Mouse (Mus musculus) hindbrain, embryonic 16.5 days (tissue): ENCODE data around the gene Vac14. TPM values are rescaled to one million over a fixed set of nuclear protein-coding genes. Genes with fewer than 3 reads are reported as not detected.

ENCODE experiments used
- ATAC-seq: fragments of 200-750 bp; cut with Nextera tagmentation; 2 replicates; pipeline ENCODE4 v1.8.0; 2017; ENCODE audit warnings: moderate TSS enrichment, moderate library complexity
- H3K27ac ChIP-seq: fragments of 300-500 bp; sonication (generic); 2 replicates; pipeline ENCODE4 v1.5.1; 2014; ENCODE audit warnings: low read depth, mild to moderate bottlenecking, control low read depth, low read length, moderate library complexity
- H3K27me3 ChIP-seq: fragments of 300-500 bp; sonication (generic); replicated peaks from 2 replicates; pipeline ENCODE4 v1.6.1; 2014; ENCODE audit warnings: low read length; ENCODE audit not compliant: control insufficient read depth, insufficient read depth
- H3K36me3 ChIP-seq: fragments of 300-500 bp; sonication (generic); 2 replicates; pipeline ENCODE4 v1.6.1; 2014; ENCODE audit warnings: mild to moderate bottlenecking, low read length, moderate library complexity, mixed read lengths; ENCODE audit not compliant: control insufficient read depth, insufficient read depth
- H3K4me1 ChIP-seq: fragments of 300-500 bp; sonication (generic); 2 replicates; pipeline ENCODE4 v1.6.1; 2014; ENCODE audit warnings: low read depth, low read length; ENCODE audit not compliant: control insufficient read depth, insufficient read depth
- H3K4me2 ChIP-seq: fragments of 300-500 bp; sonication (generic); 2 replicates; pipeline ENCODE4 v1.6.1; 2014; ENCODE audit warnings: mild to moderate bottlenecking, low read length, control low read depth, moderate library complexity
- H3K4me3 ChIP-seq: fragments of 300-500 bp; sonication (generic); 2 replicates; pipeline ENCODE4 v1.5.1; 2014; ENCODE audit warnings: mild to moderate bottlenecking, low read length, control low read depth, moderate library complexity
- H3K9ac ChIP-seq: fragments of 300-500 bp; sonication (generic); 2 replicates; pipeline ENCODE4 v1.6.1; 2014; ENCODE audit warnings: low read depth, mild to moderate bottlenecking, control low read depth, low read length, moderate library complexity
- H3K9me3 ChIP-seq: fragments of 300-500 bp; sonication (generic); 2 replicates; pipeline ENCODE4 v1.6.1; 2014; ENCODE audit warnings: mild to moderate bottlenecking, low read length, moderate library complexity; ENCODE audit not compliant: control insufficient read depth
- whole genome bisulfite sequencing: fragments of 180-500 bp; shearing (Covaris S2); extraction: QIAGEN DNeasy Blood & Tissue Kit; methylation state at CpG from one replicate; pipeline ENCODE4 v1.1.7; 2014; 5-methylcytosine and 5-hydroxymethylcytosine counted together
- polyA plus RNA-seq: library from polyadenylated mRNA; unstranded; fragments of >200 nt; fragmentation: Nextera tagmentation; extraction: Ambion mirVana; gene quantifications from 2 replicates; pipeline ENCODE4 v1.2.1, GENCODE M21; 2015

Vac14 gene
- polyA plus RNA-seq, 1 experiment from 2014 or later = 29.9 TPM

DNA sequence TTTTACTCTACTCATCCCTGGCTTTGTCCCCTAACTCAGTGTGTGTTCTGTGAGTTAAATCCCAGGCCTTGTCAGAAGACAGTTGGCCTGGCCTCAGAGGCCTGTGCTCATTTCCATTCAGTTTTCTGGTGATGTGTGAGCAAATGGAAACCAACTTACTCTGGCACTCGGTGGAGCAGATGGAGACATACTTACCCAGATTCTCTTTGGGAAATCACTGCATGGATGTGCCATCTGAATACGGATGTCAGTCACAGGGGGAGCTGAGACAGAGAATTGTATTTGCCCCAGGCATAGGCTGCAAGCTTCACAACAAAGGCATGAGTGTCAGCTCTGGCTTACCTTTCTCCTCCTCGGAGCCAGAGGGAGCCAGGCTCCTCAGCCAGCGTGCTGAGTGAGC, 8.0 kb downstream of the Vac14 start:
- no peaks in the 10 kb centered on the region for H3K27me3 ChIP-seq
- no peak overlapping the region for H3K4me3 ChIP-seq
- peaks cover 5% of the 10 kb centered on the region; the same call in 1 of the 2 replicates for H3K4me1 ChIP-seq
- H3K36me3 ChIP-seq = no peaks in the 10 kb centered on the region
- no peak overlapping the region for H3K9ac ChIP-seq
- WGBS = 60% methylated on average over 4 of the region's 4 CpGs
- ATAC-seq = no peak
- no peak overlapping the region for H3K27ac ChIP-seq
- no peak overlapping the region for H3K4me2 ChIP-seq
- no peaks in the 10 kb centered on the region for H3K9me3 ChIP-seq

DNA sequence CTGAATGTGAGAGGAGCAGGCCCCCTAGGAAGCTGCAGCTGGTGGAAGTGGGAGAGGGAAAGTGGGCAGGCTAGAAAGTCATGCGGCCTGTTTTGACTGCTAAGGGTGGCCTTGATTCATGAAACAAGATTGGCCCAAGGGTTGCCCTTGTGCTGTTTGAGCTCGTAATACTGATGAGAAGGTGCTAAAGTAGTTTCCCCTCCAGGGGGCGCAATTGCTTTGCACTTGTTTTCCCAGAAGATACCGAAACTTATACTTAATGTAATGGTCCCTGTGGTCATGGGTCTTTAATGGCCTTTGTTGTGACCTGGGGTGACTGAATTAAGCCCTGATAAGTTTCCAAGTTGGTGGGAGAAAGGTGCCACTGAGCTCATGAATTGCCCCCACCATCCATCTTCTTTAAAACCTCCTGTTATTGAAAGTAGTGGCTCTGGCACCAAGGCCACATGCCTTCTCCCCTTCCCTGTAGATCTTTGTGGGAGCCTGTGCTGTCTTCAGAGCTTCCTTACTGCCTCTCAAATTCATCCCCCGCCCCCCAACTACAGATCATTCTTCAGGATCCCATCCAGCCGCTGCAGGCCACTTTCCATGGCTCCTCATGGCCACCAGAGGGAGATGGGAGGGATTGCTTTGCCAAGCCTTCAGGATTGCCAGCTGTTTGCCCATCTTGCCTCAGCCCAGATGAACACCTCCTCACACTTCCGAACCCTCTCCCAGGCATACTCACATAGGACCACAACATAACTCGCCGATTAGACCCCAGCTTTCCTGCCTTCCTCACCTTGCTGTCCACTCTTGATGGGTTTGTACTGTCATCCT, 11.1 kb downstream of the Vac14 start:
- 63% methylated on average over 9 of the region's 9 CpGs for WGBS
- H3K27ac ChIP-seq = no peak overlapping the region

DNA sequence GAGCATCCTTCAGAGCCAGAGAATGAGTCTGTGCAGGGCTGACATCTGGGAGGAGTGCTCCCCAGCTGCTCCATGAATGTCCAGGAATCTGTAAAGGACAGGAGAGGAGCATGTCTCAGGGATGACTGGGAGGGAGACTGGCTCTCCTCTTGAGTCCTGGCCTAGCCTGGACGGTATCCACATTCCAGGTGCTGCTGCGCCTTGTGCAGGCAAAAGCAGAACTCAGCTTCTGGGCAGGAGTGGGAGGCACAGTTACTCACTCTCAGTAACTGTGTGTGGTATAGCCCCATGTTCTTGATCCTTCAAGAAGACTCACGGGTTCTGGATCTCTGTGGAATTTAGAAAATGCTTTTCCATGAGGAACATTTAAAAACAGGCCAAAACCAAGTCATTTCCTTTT, 11.7 kb downstream of the Vac14 start:
- H3K4me2 ChIP-seq = no peak overlapping the region
- peaks cover 13% of the 10 kb centered on the region; the same call in 1 of the 2 replicates for H3K36me3 ChIP-seq
- H3K4me3 ChIP-seq = no peak overlapping the region
- no peaks in the 10 kb centered on the region for H3K27me3 ChIP-seq
- H3K27ac ChIP-seq = no peak overlapping the region
- WGBS = over 99% methylated on average over 3 of the region's 3 CpGs
- H3K9me3 ChIP-seq = no peaks in the 10 kb centered on the region
- no peak for ATAC-seq
- H3K9ac ChIP-seq = no peak overlapping the region
- H3K4me1 ChIP-seq = peaks cover 5% of the 10 kb centered on the region; the same call in 1 of the 2 replicates

More for the DNA sequence above, 11.1 kb downstream of the Vac14 start:
- no peak for ATAC-seq
- H3K27me3 ChIP-seq = no peaks in the 10 kb centered on the region
- H3K9ac ChIP-seq = no peak overlapping the region
- H3K9me3 ChIP-seq = no peaks in the 10 kb centered on the region
- H3K4me2 ChIP-seq = no peak overlapping the region
- peaks cover 7% of the 10 kb centered on the region; the same call in 1 of the 2 replicates for H3K36me3 ChIP-seq
- H3K4me3 ChIP-seq = no peak overlapping the region
- peaks cover 5% of the 10 kb centered on the region; the same call in 1 of the 2 replicates for H3K4me1 ChIP-seq

DNA sequence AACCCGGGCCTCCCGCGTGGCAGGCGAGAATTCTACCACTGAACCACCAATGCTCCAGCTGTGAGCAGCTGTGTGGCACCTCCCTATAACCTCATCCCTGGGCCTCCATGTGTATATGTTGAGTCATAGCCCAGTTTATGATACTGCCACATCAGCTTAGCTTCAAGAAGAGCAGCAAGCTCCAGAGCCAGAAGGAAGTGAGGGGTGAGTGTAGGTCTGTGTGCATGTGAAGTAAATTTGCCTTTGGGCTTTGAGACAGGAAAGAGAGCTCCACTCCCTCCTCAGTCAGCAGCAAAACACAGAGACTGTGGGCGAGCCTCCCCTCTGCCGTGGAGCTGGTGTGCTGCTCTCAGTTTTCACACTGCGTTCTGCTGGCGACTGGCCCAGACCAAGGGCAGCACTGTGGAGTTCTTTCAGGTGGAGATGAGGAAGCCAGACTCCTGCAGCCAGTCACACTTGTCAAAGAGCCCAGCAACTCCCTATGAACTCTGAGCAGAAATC, 12.2 kb downstream of the Vac14 start:
- H3K27ac ChIP-seq = peak overlapping the region; percentile 51
- H3K9me3 ChIP-seq = no peaks in the 10 kb centered on the region
- peaks cover 5% of the 10 kb centered on the region; the same call in 1 of the 2 replicates for H3K4me1 ChIP-seq
- H3K4me3 ChIP-seq = no peak overlapping the region
- no peak overlapping the region for H3K9ac ChIP-seq
- peaks cover 16% of the 10 kb centered on the region for H3K36me3 ChIP-seq
- 77% methylated on average over 8 of the region's 8 CpGs for WGBS
- H3K4me2 ChIP-seq = no peak overlapping the region
- H3K27me3 ChIP-seq = no peaks in the 10 kb centered on the region
- peak; percentile 76 for ATAC-seq

DNA sequence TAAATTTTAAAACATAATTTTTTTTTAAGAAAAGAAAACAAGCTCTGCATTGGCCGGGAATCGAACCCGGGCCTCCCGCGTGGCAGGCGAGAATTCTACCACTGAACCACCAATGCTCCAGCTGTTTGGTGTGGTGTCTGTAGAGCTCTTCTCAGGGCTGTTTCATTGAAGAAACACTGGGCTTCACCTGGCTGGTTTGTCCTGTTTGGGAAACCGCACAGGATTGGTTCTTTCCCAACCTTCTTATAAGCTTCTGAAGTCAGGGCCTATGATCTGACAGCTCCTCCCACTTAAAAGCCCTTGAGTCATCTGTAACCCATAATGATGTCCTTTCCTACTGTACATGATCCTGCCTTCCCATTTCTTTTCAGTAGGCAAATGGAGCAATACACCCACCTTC, 12.8 kb downstream of the Vac14 start:
- no peak for ATAC-seq
- WGBS = 93% methylated on average over 7 of the region's 7 CpGs
- Histone ChIP-seq H3K4me2 (no peak overlapping the region), H3K4me3 (no peak overlapping the region), H3K4me1 (peaks cover 5% of the 10 kb centered on the region; the same call in 1 of the 2 replicates), H3K9me3 (no peaks in the 10 kb centered on the region), H3K27me3 (no peaks in the 10 kb centered on the region), H3K9ac (no peak overlapping the region), H3K36me3 (peaks cover 21% of the 10 kb centered on the region), H3K27ac (peak overlapping the region; percentile 51; the same call in 1 of the 2 replicates)

DNA sequence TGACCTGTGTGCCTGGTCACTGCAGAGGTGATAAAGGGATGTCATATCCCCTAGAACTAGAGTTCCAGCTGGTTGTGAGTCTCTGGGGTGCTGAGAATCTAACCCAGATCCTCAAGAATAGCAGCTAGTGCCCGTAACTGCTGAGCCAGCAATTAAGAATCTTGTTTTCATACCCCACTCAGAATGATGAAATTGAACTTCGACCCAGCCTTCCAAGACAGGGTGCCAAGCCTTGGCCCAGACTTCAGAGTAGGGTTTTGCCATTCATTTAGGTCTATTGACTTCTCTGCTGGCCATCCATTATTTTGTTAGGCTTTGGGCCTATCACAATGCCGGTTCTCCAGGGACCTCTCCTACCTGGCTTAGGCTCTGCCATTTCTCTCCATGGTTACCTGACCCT, 15.4 kb downstream of the Vac14 start:
- Histone ChIP-seq H3K4me2 (no peak overlapping the region), H3K27ac (no peak overlapping the region), H3K4me1 (peaks cover 5% of the 10 kb centered on the region; the same call in 1 of the 2 replicates), H3K9ac (no peak overlapping the region), H3K27me3 (no peaks in the 10 kb centered on the region), H3K9me3 (no peaks in the 10 kb centered on the region), H3K36me3 (peaks cover 36% of the 10 kb centered on the region), H3K4me3 (no peak overlapping the region)
- WGBS = 100% methylated on average over 3 of the region's 3 CpGs
- ATAC-seq = no peak

DNA sequence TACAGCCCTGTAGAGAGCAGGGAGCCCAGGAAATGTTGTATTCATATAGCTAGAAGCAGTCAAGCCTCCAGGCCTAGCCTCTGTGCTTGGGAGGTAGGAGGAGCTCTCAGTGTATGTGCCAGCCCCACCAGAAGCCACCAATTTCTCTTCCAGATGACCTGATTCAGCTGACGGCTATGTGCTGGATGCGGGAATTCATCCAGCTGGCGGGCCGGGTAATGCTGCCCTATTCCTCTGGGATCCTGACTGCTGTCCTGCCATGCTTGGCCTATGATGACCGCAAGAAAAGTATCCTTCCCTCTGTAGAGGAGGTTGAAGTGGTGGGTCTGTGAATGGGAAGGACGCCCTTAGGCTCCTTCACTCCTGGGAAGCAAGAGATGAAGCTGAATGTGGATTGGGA, 17.8 kb downstream of the Vac14 start:
- 88% methylated on average over 6 of the region's 6 CpGs for WGBS
- Histone ChIP-seq H3K4me1 (no peaks in the 10 kb centered on the region), H3K4me2 (no peak overlapping the region), H3K9ac (no peak overlapping the region), H3K4me3 (no peak overlapping the region), H3K36me3 (peaks cover 38% of the 10 kb centered on the region), H3K9me3 (no peaks in the 10 kb centered on the region), H3K27ac (no peak overlapping the region), H3K27me3 (no peaks in the 10 kb centered on the region)
- no peak for ATAC-seq

DNA sequence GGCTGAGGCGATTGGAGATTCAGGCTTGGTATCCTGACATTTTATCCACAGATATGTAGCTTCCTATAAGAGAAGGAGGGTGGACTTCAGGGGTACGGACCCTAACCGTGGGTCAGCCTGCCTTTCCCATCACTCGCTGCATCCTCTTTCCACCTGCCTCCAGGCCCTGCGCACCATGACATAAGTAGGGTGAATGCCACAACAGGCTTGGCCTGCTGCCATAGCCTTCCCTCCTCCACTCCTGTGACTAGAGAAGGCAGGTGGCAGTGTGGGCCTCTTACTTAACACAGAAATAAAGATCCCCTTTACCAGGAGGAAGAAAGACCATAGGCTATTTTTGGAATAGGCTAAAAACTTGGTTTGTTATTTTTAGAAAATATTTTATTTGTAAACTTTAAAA, 23.9 kb downstream of the Vac14 start:
- H3K9ac ChIP-seq = no peak overlapping the region
- H3K4me1 ChIP-seq = no peaks in the 10 kb centered on the region
- no peak for ATAC-seq
- H3K27me3 ChIP-seq = no peaks in the 10 kb centered on the region
- WGBS = 82% methylated on average over 5 of the region's 5 CpGs
- H3K9me3 ChIP-seq = no peaks in the 10 kb centered on the region
- no peak overlapping the region for H3K27ac ChIP-seq
- H3K36me3 ChIP-seq = peaks cover 11% of the 10 kb centered on the region
- H3K4me3 ChIP-seq = no peak overlapping the region
- H3K4me2 ChIP-seq = no peak overlapping the region

DNA sequence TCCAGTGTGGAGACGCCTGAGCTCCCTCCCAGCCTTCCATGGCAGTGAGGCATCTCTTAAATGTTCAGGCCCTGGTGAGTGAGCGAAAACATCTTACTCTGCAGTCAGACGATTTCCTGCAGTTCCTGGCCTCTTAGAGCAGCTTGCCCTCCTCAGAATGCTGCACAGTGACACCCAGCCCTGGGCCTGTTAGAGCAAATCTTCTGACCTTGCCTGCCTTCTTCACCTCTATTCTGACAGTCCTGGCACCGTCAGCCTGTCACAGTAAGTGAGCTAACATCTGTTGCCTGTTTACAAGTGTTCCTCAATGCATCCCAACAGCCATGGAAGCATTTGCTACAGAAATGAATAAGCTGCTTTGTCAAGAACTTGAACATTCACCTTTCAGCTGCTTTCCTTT, 24.8 kb downstream of the Vac14 start:
- Histone ChIP-seq H3K9me3 (no peaks in the 10 kb centered on the region), H3K4me3 (no peak overlapping the region), H3K27ac (no peak overlapping the region), H3K4me1 (no peaks in the 10 kb centered on the region), H3K36me3 (peaks cover 8% of the 10 kb centered on the region), H3K4me2 (no peak overlapping the region), H3K9ac (no peak overlapping the region), H3K27me3 (no peaks in the 10 kb centered on the region)
- 62% methylated on average over 4 of the region's 4 CpGs for WGBS
- ATAC-seq = no peak
